Mouse (Mus musculus) thymus, postnatal 36 days (tissue): ENCODE results near the gene Hcrtr2.

Experiments used
- DNase-seq, 2 experiments: peaks; one replicate each; pipeline ENCODE4 v3.0.0; 2022; ENCODE audit warnings: mixed read lengths in 2 of 2

Gene Hcrtr2

GRCm38 (mm10) chr9:76230400-76230799 is 93.3 kb downstream of the Hcrtr2 start:
- peak in 1 of 2 experiments; percentile 5 for DNase-seq

GRCm38 (mm10) chr9:76217178-76217975 is 106.3 kb downstream of the Hcrtr2 start:
- no peak for DNase-seq

GRCm38 (mm10) chr9:76214678-76215077 is 109.0 kb downstream of the Hcrtr2 start:
- no peak for DNase-seq

GRCm38 (mm10) chr9:76213557-76213956 is 110.1 kb downstream of the Hcrtr2 start, which contains the start of gene Gfral:
TSS of gene Gfral (minus strand) at chr9:76213657.
- DNase-seq = no peak

- no peak for DNase-seq
Observed at GRCm38 (mm10) chr9:76196917-76197316, 126.7 kb downstream of the Hcrtr2 start.

- no peak for DNase-seq
Observed at GRCm38 (mm10) chr9:76179221-76179620, 144.4 kb downstream of the Hcrtr2 start.
